Mouse (Mus musculus): ENCODE measurements around the gene Olfr1166.
"Not testable (repeated sequence)": the region's sequence is repeated elsewhere in the genome, so short reads cannot be mapped to it uniquely, and the experiment has no call there.

Gene Olfr1166

DNA sequence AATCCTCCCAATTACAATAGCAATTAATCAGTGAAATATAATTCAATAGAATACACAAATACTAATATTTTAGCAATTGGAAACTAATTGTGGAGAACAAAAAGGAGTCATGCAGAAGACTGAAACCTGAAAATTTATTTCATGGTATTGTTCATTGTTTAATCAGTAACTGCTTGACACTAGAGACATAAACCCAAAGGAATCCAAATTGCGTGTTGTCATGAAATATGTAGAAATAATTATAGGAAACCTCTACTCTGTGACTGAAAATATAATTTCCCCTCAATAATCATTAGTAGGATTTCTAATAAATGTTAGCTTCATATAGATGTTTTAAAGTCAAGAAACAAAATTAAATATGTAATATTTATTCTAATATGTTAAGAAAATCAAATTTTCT lies at the start of gene Olfr1166:
Olfr1166 (minus strand) TSS at position 101 of the 400 bp plus-strand sequence.
- no peak for DNase-seq (ENCODE audit: low spot score in 2 of 2)

DNA sequence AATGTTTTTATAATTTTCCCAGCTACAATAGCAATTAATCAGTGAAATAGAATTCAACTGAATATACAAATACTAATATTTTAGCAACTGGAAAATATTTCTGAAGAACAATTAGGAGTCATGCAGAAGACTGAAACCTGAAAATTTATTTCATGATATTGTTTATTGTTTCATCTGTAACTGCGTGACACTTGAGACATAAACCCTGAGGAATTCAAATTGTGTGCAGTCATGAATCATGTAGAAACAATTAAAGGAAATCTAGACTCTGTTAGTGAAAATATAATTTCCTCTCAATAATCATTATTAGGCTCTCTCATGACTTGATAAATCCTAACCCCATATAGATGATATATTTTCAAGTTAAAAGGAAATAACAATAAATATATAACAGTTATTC lies 27.0 kb upstream of the Olfr1166 start, which contains the start of gene Olfr1167:
Olfr1167 (minus strand) TSS at position 101 of the 400 bp plus-strand sequence.
- DNase-seq (ENCODE audit: low spot score in 2 of 2) = not testable (repeated sequence)

DNA sequence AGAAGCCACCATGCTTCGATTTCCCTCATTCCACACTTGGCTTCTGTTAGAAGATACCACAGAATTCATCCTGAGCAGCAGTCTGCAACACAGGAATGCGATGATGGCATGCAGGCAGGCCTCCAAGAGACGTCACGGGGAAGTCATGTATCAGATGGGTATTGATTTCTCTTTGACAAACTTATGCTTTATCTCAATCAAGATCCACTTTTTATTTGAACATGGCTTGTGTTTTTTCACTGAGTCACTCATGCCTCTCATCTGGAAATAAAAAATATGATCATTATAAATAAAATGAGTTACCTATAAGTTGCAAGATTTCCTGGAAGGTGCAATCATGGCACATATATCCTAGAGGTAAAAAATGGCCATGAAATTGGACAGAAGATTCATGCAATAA lies 34.2 kb downstream of the Olfr1166 start, which contains the start of gene Olfr1164:
Olfr1164 (minus strand) TSS at position 101 of the 400 bp plus-strand sequence.
- DNase-seq (ENCODE audit: low spot score in 2 of 2) = no peak

Data from urinary bladder, postnatal 4 days (tissue).